13 mouse cellular contexts compared by ENCODE assay signal in genomic region chr15:32278600-32278999, GRCm38 (mm10). TPM values are rescaled to one million over a fixed set of nuclear protein-coding genes. Genes with fewer than 3 reads are reported as not detected.
DNase-seq lines count a peak whose midpoint lies in the region; ATAC-seq lines count a peak whose summit lies in the region.
"Had no signal": no experiment of that assay in that cellular context is flagged by ENCODE, and none has a peak within 500 bp of the region (broad histone marks: within the 10 kb centered on the region; RNA-seq: fewer than 3 reads in every experiment).

No protein-coding gene starts in this region.

- no peaks in the 10 kb centered on the region for H3K27me3 ChIP-seq in heart, embryonic 15.5 days
- H3K27me3 ChIP-seq in limb, embryonic 12.5 days = no peaks in the 10 kb centered on the region
- no peaks in the 10 kb centered on the region for H3K27me3 ChIP-seq in limb, embryonic 10.5 days (ENCODE audit: low read depth, poor library complexity, severe bottlenecking)
- no peaks in the 10 kb centered on the region for H3K27me3 ChIP-seq in forebrain, embryonic 16.5 days (replicated peaks; ENCODE audit: control insufficient read depth, insufficient read depth, low read length)
- no peaks in the 10 kb centered on the region for H3K27me3 ChIP-seq in midbrain, embryonic 15.5 days (replicated peaks)
- H3K27me3 ChIP-seq: hindbrain, embryonic 15.5 days; liver, embryonic 12.5 days had no signal

- H3K36me3 ChIP-seq in heart, embryonic 15.5 days = no peaks in the 10 kb centered on the region
- H3K36me3 ChIP-seq in limb, embryonic 12.5 days = no peaks in the 10 kb centered on the region
- H3K36me3 ChIP-seq in limb, embryonic 10.5 days = peaks cover 5% of the 10 kb centered on the region
- H3K36me3 ChIP-seq in forebrain, embryonic 16.5 days (ENCODE audit: control insufficient read depth, insufficient read depth) = no peaks in the 10 kb centered on the region
- no peaks in the 10 kb centered on the region for H3K36me3 ChIP-seq in midbrain, embryonic 15.5 days (replicated peaks)
- H3K36me3 ChIP-seq: hindbrain, embryonic 15.5 days; liver, embryonic 12.5 days had no signal

- intact Hi-C loops in heart, postnatal 14 days (cut with DNase I) = no loop called here

- no peak overlapping the region for H3K4me3 ChIP-seq in heart, embryonic 15.5 days
- H3K4me3 ChIP-seq in limb, embryonic 12.5 days (replicated peaks) = no peak overlapping the region
- no peak overlapping the region for H3K4me3 ChIP-seq in limb, embryonic 10.5 days
- H3K4me3 ChIP-seq in forebrain, embryonic 16.5 days (replicated peaks; ENCODE audit: low read length) = no peak overlapping the region
- H3K4me3 ChIP-seq in midbrain, embryonic 15.5 days = no peak overlapping the region
- H3K4me3 ChIP-seq: hindbrain, embryonic 15.5 days; liver, embryonic 12.5 days had no signal

- no peak overlapping the region for H3K4me2 ChIP-seq in heart, embryonic 15.5 days
- no peak overlapping the region for H3K4me2 ChIP-seq in limb, embryonic 12.5 days
- no peak overlapping the region for H3K4me2 ChIP-seq in forebrain, embryonic 16.5 days (ENCODE audit: low read length)
- H3K4me2 ChIP-seq in midbrain, embryonic 15.5 days = no peak overlapping the region
- H3K4me2 ChIP-seq: hindbrain, embryonic 15.5 days; liver, embryonic 12.5 days had no signal

- H3K27ac ChIP-seq in heart, embryonic 15.5 days = peak overlapping the region; percentile 22; the same call in 1 of the 2 replicates
- 0 out of 2 replicates have a peak overlapping the region, but pooled peaks have one; percentile 45 for H3K27ac ChIP-seq in limb, embryonic 12.5 days
- H3K27ac ChIP-seq in limb, embryonic 10.5 days = no peak overlapping the region
- no peak overlapping the region for H3K27ac ChIP-seq in forebrain, embryonic 16.5 days (ENCODE audit: low read length)
- H3K27ac ChIP-seq in midbrain, embryonic 15.5 days = no peak overlapping the region
- H3K27ac ChIP-seq: hindbrain, embryonic 15.5 days; liver, embryonic 12.5 days had no signal

- 26% methylated on average over 2 of the region's 2 CpGs for WGBS in heart, embryonic 15.5 days
- WGBS in limb, embryonic 12.5 days = 60% methylated on average over 2 of the region's 2 CpGs
- WGBS in limb, embryonic 10.5 days = 72% methylated on average over 2 of the region's 2 CpGs
- WGBS in forebrain, embryonic 16.5 days = 23% methylated on average over 2 of the region's 2 CpGs
- 26% methylated on average over 2 of the region's 2 CpGs for WGBS in midbrain, embryonic 15.5 days

- no peaks in the 10 kb centered on the region for H3K9me3 ChIP-seq in heart, embryonic 15.5 days (replicated peaks)
- no peaks in the 10 kb centered on the region for H3K9me3 ChIP-seq in limb, embryonic 12.5 days
- no peaks in the 10 kb centered on the region for H3K9me3 ChIP-seq in limb, embryonic 10.5 days (replicated peaks)
- H3K9me3 ChIP-seq in forebrain, embryonic 16.5 days (ENCODE audit: control insufficient read depth, low read length) = no peaks in the 10 kb centered on the region
- no peaks in the 10 kb centered on the region for H3K9me3 ChIP-seq in midbrain, embryonic 15.5 days
- H3K9me3 ChIP-seq: hindbrain, embryonic 15.5 days; liver, embryonic 12.5 days had no signal

- H3K9ac ChIP-seq in heart, embryonic 15.5 days = no peak overlapping the region
- no peak overlapping the region for H3K9ac ChIP-seq in limb, embryonic 12.5 days (replicated peaks)
- H3K9ac ChIP-seq in forebrain, embryonic 16.5 days (replicated peaks; ENCODE audit: low read depth, low read length) = no peak overlapping the region
- no peak overlapping the region for H3K9ac ChIP-seq in midbrain, embryonic 15.5 days
- H3K9ac ChIP-seq: hindbrain, embryonic 15.5 days; liver, embryonic 12.5 days had no signal

- no peak for ATAC-seq in heart, embryonic 15.5 days (replicated peaks; ENCODE audit: insufficient number of reproducible peaks, insufficient read depth, low FRiP score, low read depth)
- ATAC-seq in limb, embryonic 12.5 days (ENCODE audit: insufficient number of reproducible peaks, insufficient read depth, low FRiP score, low TSS enrichment, low read depth) = no peak
- ATAC-seq in forebrain, embryonic 16.5 days = peak; percentile 75
- peak; percentile 58; the same call in 1 of the 2 replicates for ATAC-seq in midbrain, embryonic 15.5 days (replicated peaks)
- ATAC-seq: liver, embryonic 12.5 days had no signal

- peaks cover 23% of the 10 kb centered on the region for H3K4me1 ChIP-seq in heart, embryonic 15.5 days (replicated peaks)
- peaks cover 17% of the 10 kb centered on the region for H3K4me1 ChIP-seq in limb, embryonic 12.5 days (replicated peaks)
- H3K4me1 ChIP-seq in limb, embryonic 10.5 days = peaks cover 7% of the 10 kb centered on the region
- H3K4me1 ChIP-seq in forebrain, embryonic 16.5 days (replicated peaks; ENCODE audit: control insufficient read depth, insufficient read depth, low read length) = peaks cover 14% of the 10 kb centered on the region
- H3K4me1 ChIP-seq in midbrain, embryonic 15.5 days = peaks cover 11% of the 10 kb centered on the region
- H3K4me1 ChIP-seq: hindbrain, embryonic 15.5 days; liver, embryonic 12.5 days had no signal

- DNase-seq in heart, postnatal 14 days = no peak
- DNase-seq in limb, embryonic 10.5 days (ENCODE audit: low spot score) = no peak
- DNase-seq in cerebellum, postnatal 25 days = no peak
- DNase-seq: adrenal gland, postnatal 14 days; cerebellum, adult 11 months; lung, postnatal 10 days; right cerebral cortex, postnatal 14 days had no signal

RNA-seq across cellular contexts. Expression of gene Sema5a, which starts 34.0 kb away (rescaled TPM):
- polyA plus RNA-seq in heart, embryonic 15.5 days (2015; fragmentation: Nextera tagmentation; extraction: Ambion mirVana) = 6.5 and 10.2 TPM in 2 replicates
- total RNA-seq in heart, postnatal 14 days (2021) = 10 to 100 TPM; 16.8 to 16.9 TPM
- 21.6 and 29.4 TPM in 2 replicates for polyA plus RNA-seq in limb, embryonic 12.5 days (2016; fragmentation: Nextera tagmentation; extraction: Ambion mirVana)
- 19.5 and 22.6 TPM in 2 replicates for polyA plus RNA-seq in limb, embryonic 10.5 days (2016; fragmentation: Nextera tagmentation; extraction: Ambion mirVana)
- 12.1 and 13.5 TPM in 2 replicates for polyA plus RNA-seq in forebrain, embryonic 16.5 days (2015; fragmentation: Nextera tagmentation; extraction: Ambion mirVana)
- polyA plus RNA-seq in midbrain, embryonic 15.5 days (2015; fragmentation: Nextera tagmentation; extraction: Ambion mirVana) = 6.5 and 8.7 TPM in 2 replicates

Comparison
In these comparisons a context has a peak if more than half of its experiments do, and no peak if none do; other contexts are left out.
1. H3K27ac ChIP-seq: peak in heart, embryonic 15.5 days (single experiment) and limb, embryonic 12.5 days (single experiment); none in limb, embryonic 10.5 days (single experiment), forebrain, embryonic 16.5 days (single experiment) and midbrain, embryonic 15.5 days (single experiment).
2. ATAC-seq: peak in forebrain, embryonic 16.5 days (single experiment) and midbrain, embryonic 15.5 days (single experiment); none in heart, embryonic 15.5 days (single experiment) and limb, embryonic 12.5 days (single experiment).